Mouse (Mus musculus) MEL (cell line): ENCODE measurements around the gene Kcnk10.

Source experiments
- CTCF ChIP-seq, 3 experiments: IDR thresholded peaks in 2 of 3; conservative IDR thresholded peaks in 1 of 3; 2 replicates each; pipeline ENCODE4 v1.5.1; 2011 to 2012; ENCODE audit warnings: low read length in 3 of 3, low read depth in 2 of 3, mild to moderate bottlenecking in 2 of 3, improper control_type of control experiment in 1 of 3, inconsistent platforms in 1 of 3, mixed read lengths in 1 of 3, moderate library complexity in 1 of 3; ENCODE audit not compliant: control insufficient read depth in 1 of 3, insufficient read depth in 1 of 3, poor library complexity in 1 of 3, severe bottlenecking in 1 of 3
- E2F4 ChIP-seq: IDR thresholded peaks from 2 replicates; pipeline ENCODE4 v1.6.1; 2011; ENCODE audit warnings: low read depth, low read length, improper control_type of control experiment, borderline replicate concordance
- ELF1 ChIP-seq: IDR thresholded peaks from 2 replicates; pipeline ENCODE4 v1.6.1; 2014; ENCODE audit warnings: low read depth, mild to moderate bottlenecking, inconsistent platforms, low read length, improper control_type of control experiment, moderate library complexity
- EP300 ChIP-seq, 2 experiments: IDR thresholded peaks; 2 replicates each; pipeline ENCODE4 v1.6.1; 2011; ENCODE audit warnings: improper control_type of control experiment in 2 of 2, low read length in 2 of 2, low read depth in 1 of 2, mild to moderate bottlenecking in 1 of 2
- GATA1 ChIP-seq: IDR thresholded peaks from 2 replicates; pipeline ENCODE4 v1.6.1; 2011; ENCODE audit warnings: low read depth, low read length, improper control_type of control experiment
- MAX ChIP-seq: IDR thresholded peaks from 2 replicates; pipeline ENCODE4 v1.6.1; 2011; ENCODE audit warnings: low read length, improper control_type of control experiment
- MYC ChIP-seq: IDR thresholded peaks from 2 replicates; pipeline ENCODE4 v1.6.1; 2011; ENCODE audit warnings: low read depth, mild to moderate bottlenecking, low read length, improper control_type of control experiment, moderate library complexity
- NELFE ChIP-seq: IDR thresholded peaks from 2 replicates; pipeline ENCODE4 v1.6.1; 2011; ENCODE audit warnings: low read depth, low read length, improper control_type of control experiment
- POLR2A ChIP-seq, 2 experiments: IDR thresholded peaks; 2 replicates each; pipeline ENCODE4 v1.6.1; 2011 to 2012; ENCODE audit warnings: low read length in 2 of 2, mild to moderate bottlenecking in 2 of 2, control low read depth in 1 of 2, improper control_type of control experiment in 1 of 2, low read depth in 1 of 2, moderate library complexity in 1 of 2; ENCODE audit not compliant: control insufficient read depth in 1 of 2, insufficient read depth in 1 of 2, poor library complexity in 1 of 2
- TAL1 ChIP-seq: IDR thresholded peaks from 2 replicates; pipeline ENCODE4 v1.6.1; 2012; ENCODE audit warnings: mild to moderate bottlenecking, inconsistent platforms, low read length, moderate library complexity, mixed read lengths
- TCF12 ChIP-seq: IDR thresholded peaks from 2 replicates; pipeline ENCODE4 v1.6.1; 2014; ENCODE audit warnings: low read depth, mild to moderate bottlenecking, inconsistent platforms, low read length, improper control_type of control experiment, moderate library complexity

DNA sequence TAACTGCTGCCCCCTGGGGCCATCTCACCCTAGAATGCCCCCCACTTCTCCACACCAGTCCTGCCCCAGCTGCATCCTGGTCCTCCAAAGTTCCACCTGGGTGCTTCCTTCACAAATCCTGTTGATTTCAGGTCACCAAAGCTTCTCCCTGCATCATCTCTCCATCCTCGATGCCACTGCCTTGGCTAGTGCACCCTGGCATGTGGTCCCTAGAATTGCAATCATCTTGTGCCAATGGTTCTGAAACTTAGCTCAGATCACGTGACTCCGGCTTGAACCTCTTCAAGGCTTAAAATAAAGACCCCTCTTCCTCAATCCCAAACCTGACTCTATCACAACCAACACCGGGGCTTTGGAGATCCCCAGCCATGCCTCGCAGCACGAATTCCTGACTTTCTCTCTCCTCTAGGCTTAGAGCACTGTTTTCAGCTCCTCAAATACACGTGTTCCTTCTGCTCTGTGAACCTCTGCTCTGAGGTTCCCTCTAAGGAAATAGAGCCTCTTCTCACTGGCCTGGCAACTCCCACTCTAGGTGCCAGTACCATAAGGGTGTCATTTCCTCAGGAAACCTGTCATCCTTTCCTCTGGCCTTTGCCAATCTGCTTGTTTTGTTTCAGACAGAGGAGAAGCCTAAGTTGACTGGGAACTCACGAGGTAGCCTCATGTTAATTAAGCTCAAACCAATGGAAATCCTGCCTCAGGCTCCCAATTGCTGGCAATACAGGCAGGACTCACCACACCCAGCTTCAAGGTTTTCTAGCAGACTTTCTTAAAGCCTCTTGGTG, 6.0 kb downstream of the Kcnk10 start:
- no peak for TF ChIP-seq TCF12
- TF ChIP-seq CTCF (IDR thresholded peaks at IDR 0.05 in 2 of 3, conservative IDR thresholded peaks at IDR 0.05 in 1 of 3; ENCODE audit: control insufficient read depth in 1 of 3, insufficient read depth in 1 of 3, low read depth in 2 of 3, low read length in 3 of 3, poor library complexity in 1 of 3, severe bottlenecking in 1 of 3): no peak
- TF ChIP-seq EP300 (IDR thresholded peaks at IDR 0.05; ENCODE audit: low read depth in 1 of 2, low read length in 2 of 2): no peak
- TF ChIP-seq POLR2A (IDR thresholded peaks at IDR 0.05; ENCODE audit: control insufficient read depth in 1 of 2, insufficient read depth in 1 of 2, low read depth in 1 of 2, low read length in 2 of 2, poor library complexity in 1 of 2): no peak
- no peak for TF ChIP-seq GATA1
- no peak for TF ChIP-seq E2F4
- TF ChIP-seq MYC: no peak
- no peak for TF ChIP-seq NELFE
- no peak for TF ChIP-seq MAX
- no peak for TF ChIP-seq TAL1
- no peak for TF ChIP-seq ELF1
